Mouse (Mus musculus) E14TG2a.4 (cell line): ENCODE measurements at regions not wholly inside any gene's neighbourhood (a gene's known extent, or its start where the extent isn't known, plus 50 kb on each side); places are given as distances from the start of the nearest gene placed in this dataset.

Source experiments
- CTCF ChIP-seq: conservative IDR thresholded peaks from 2 replicates; pipeline ENCODE4 v1.5.1; 2014; ENCODE audit warnings: low read length
- NANOG ChIP-seq: IDR thresholded peaks from 2 replicates; pipeline ENCODE4 v1.6.1; 2014; ENCODE audit warnings: borderline replicate concordance, low read length, mixed read lengths

GRCm38 (mm10) chr10:125070246-125070645 lies 319.0 kb downstream of the Slc16a7 start:
- TF ChIP-seq CTCF (no peak), NANOG (no peak)
